Mouse (Mus musculus) c-Kit-negative CD71-positive TER-119-positive erythroid progenitor cells, embryonic 14.5 days (primary cell): ENCODE measurements around the gene Cdca3.
A peak's percentile ranks its signal among the peaks of the same experiment; 100 is the strongest.

ENCODE experiments used
- DNase-seq: peaks from one replicate; pipeline ENCODE4 v3.0.0-alpha.2; 2013; ENCODE audit warnings: low read depth, low spot score

Cdca3 gene

GRCm38 (mm10) chr6:124831649-124832048 lies 2.3 kb downstream of the Cdca3 start:
- no peak for DNase-seq

- no peak for DNase-seq
Measured at GRCm38 (mm10) chr6:124834512-124835081, 5.2 kb downstream of the Cdca3 start.

GRCm38 (mm10) chr6:124835531-124835930 lies 6.2 kb downstream of the Cdca3 start:
- no peak for DNase-seq

- no peak for DNase-seq
Measured at GRCm38 (mm10) chr6:124836411-124836810, 7.1 kb downstream of the Cdca3 start.

- no peak for DNase-seq
Measured at GRCm38 (mm10) chr6:124839805-124840204, 10.5 kb downstream of the Cdca3 start.

GRCm38 (mm10) chr6:124840241-124841167 lies 11.2 kb downstream of the Cdca3 start, which contains the start of gene Gnb3:
Gene Gnb3 (minus strand): TSS chr6:124840275.
- DNase-seq: no peak

- peak; percentile 65 for DNase-seq
Measured at GRCm38 (mm10) chr6:124847305-124847704, 18.0 kb downstream of the Cdca3 start.

GRCm38 (mm10) chr6:124850535-124850934 lies 21.2 kb downstream of the Cdca3 start:
- DNase-seq: no peak

- DNase-seq: no peak
Measured at GRCm38 (mm10) chr6:124854647-124855046, 25.3 kb downstream of the Cdca3 start.

- no peak for DNase-seq
Measured at GRCm38 (mm10) chr6:124856321-124856720, 27.0 kb downstream of the Cdca3 start.

GRCm38 (mm10) chr6:124856916-124857839 lies 27.8 kb downstream of the Cdca3 start, which contains the start of gene P3h3:
Gene P3h3 (minus strand): TSS chr6:124857752.
- DNase-seq: no peak

- DNase-seq: no peak
Measured at GRCm38 (mm10) chr6:124857840-124858530, 28.6 kb downstream of the Cdca3 start.

GRCm38 (mm10) chr6:124858561-124859318 lies 29.4 kb downstream of the Cdca3 start:
- DNase-seq: no peak

GRCm38 (mm10) chr6:124859725-124860124 lies 30.4 kb downstream of the Cdca3 start:
- DNase-seq: no peak

- DNase-seq: no peak
Measured at GRCm38 (mm10) chr6:124860511-124860910, 31.2 kb downstream of the Cdca3 start.

GRCm38 (mm10) chr6:124861266-124861665 lies 31.9 kb downstream of the Cdca3 start:
- no peak for DNase-seq

GRCm38 (mm10) chr6:124861802-124862201 lies 32.5 kb downstream of the Cdca3 start:
- no peak for DNase-seq

GRCm38 (mm10) chr6:124862406-124863124 lies 33.2 kb downstream of the Cdca3 start:
- no peak for DNase-seq

- DNase-seq: no peak
Measured at GRCm38 (mm10) chr6:124863125-124863657, 33.8 kb downstream of the Cdca3 start.
